In the genomic region with DNA sequence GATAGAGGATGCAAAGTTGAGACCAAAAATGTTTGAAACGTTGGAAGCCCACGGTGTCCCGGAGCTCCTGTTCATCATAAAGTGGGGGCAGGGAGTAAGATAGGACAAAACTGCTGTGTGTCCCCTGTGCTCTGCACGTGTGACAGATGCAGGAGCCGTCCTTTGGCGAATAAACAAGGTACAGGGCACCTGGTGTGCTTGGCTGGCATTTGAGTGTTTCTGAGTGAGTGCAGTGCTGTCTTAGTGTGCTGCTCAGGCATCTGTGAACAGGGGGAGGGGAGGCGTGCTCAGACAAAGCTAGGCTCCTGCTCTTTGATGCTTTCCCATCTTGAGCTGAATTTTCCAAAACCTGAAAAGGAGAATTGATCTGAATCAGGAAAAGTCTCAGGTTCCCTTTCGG, we compare ENCODE assay signal across 13 mouse cellular contexts.
"Had no signal": no experiment of that assay in that cellular context is flagged by ENCODE, and none has a peak within 500 bp of the region (broad histone marks: within the 10 kb centered on the region; RNA-seq: fewer than 3 reads in every experiment).

No protein-coding gene starts in this region.

- H3K4me1 ChIP-seq: liver, embryonic 12.5 days had no signal

- H3K27me3 ChIP-seq: kidney, embryonic 15.5 days; limb, embryonic 15.5 days; neural tube, embryonic 15.5 days had no signal

- H3K9ac ChIP-seq: kidney, embryonic 15.5 days; limb, embryonic 15.5 days; liver, embryonic 12.5 days; lung, embryonic 14.5 days; neural tube, embryonic 15.5 days had no signal

- H3K36me3 ChIP-seq: limb, embryonic 15.5 days; liver, embryonic 12.5 days; neural tube, embryonic 15.5 days had no signal

- H3K4me2 ChIP-seq: kidney, embryonic 15.5 days; limb, embryonic 15.5 days; liver, embryonic 12.5 days; lung, embryonic 14.5 days; neural tube, embryonic 15.5 days had no signal

- H3K27ac ChIP-seq: kidney, embryonic 15.5 days; limb, embryonic 15.5 days; liver, embryonic 12.5 days; neural tube, embryonic 15.5 days had no signal

- H3K4me3 ChIP-seq: kidney, embryonic 15.5 days; limb, embryonic 15.5 days; liver, embryonic 12.5 days; myocyte; neural tube, embryonic 15.5 days had no signal

- H3K9me3 ChIP-seq: kidney, embryonic 15.5 days; limb, embryonic 15.5 days; liver, embryonic 12.5 days; neural tube, embryonic 15.5 days had no signal

- DNase-seq: kidney, adult 2 months; kidney, postnatal 14 days; layer of hippocampus, postnatal 36 days; right cerebral cortex, adult 18-20 months; right cerebral cortex, postnatal 25 days; thymus, postnatal 36 days had no signal

- ATAC-seq: intestine, embryonic 16.5 days; liver, embryonic 12.5 days had no signal
